Mouse (Mus musculus) MEL (cell line): ENCODE results near the gene Grtp1.

Experiments
- CTCF ChIP-seq, 3 experiments: IDR thresholded peaks in 2 of 3; conservative IDR thresholded peaks in 1 of 3; 2 replicates each; pipeline ENCODE4 v1.5.1; 2011 to 2012; ENCODE audit warnings: low read length in 3 of 3, low read depth in 2 of 3, mild to moderate bottlenecking in 2 of 3, improper control_type of control experiment in 1 of 3, inconsistent platforms in 1 of 3, mixed read lengths in 1 of 3, moderate library complexity in 1 of 3; ENCODE audit not compliant: control insufficient read depth in 1 of 3, insufficient read depth in 1 of 3, poor library complexity in 1 of 3, severe bottlenecking in 1 of 3
- KAT2A ChIP-seq: conservative IDR thresholded peaks from 2 replicates; pipeline ENCODE4 v1.6.1; 2012; ENCODE audit warnings: low read depth, low read length, improper control_type of control experiment, inconsistent platforms
- POLR2A ChIP-seq, 2 experiments: IDR thresholded peaks; 2 replicates each; pipeline ENCODE4 v1.6.1; 2011 to 2012; ENCODE audit warnings: low read length in 2 of 2, mild to moderate bottlenecking in 2 of 2, control low read depth in 1 of 2, improper control_type of control experiment in 1 of 2, low read depth in 1 of 2, moderate library complexity in 1 of 2; ENCODE audit not compliant: control insufficient read depth in 1 of 2, insufficient read depth in 1 of 2, poor library complexity in 1 of 2

GRCm38 (mm10) chr8:13160691-13161090 is 39.7 kb downstream of the Grtp1 start:
- no peak for TF ChIP-seq CTCF (IDR thresholded peaks at IDR 0.05 in 2 of 3, conservative IDR thresholded peaks at IDR 0.05 in 1 of 3; ENCODE audit: control insufficient read depth in 1 of 3, insufficient read depth in 1 of 3, low read depth in 2 of 3, low read length in 3 of 3, poor library complexity in 1 of 3, severe bottlenecking in 1 of 3)
- no peak for TF ChIP-seq KAT2A
- TF ChIP-seq POLR2A (IDR thresholded peaks at IDR 0.05; ENCODE audit: control insufficient read depth in 1 of 2, insufficient read depth in 1 of 2, low read depth in 1 of 2, low read length in 2 of 2, poor library complexity in 1 of 2): no peak
